Mouse (Mus musculus) megakaryocyte, embryonic 14.5 days (primary cell): ENCODE measurements at regions not wholly inside any gene's neighbourhood (a gene's known extent, or its start where the extent isn't known, plus 50 kb on each side); places are given as distances from the start of the nearest gene placed in this dataset.

Experiments
- FLI1 ChIP-seq: IDR thresholded peaks from 2 replicates; pipeline ENCODE4 v1.6.1; 2012; ENCODE audit warnings: low read length, inconsistent platforms, mixed read lengths
- GATA1 ChIP-seq: IDR thresholded peaks from 3 replicates; pipeline ENCODE4 v1.6.1; 2012; ENCODE audit warnings: mixed read lengths, low read length, inconsistent platforms, borderline replicate concordance

DNA sequence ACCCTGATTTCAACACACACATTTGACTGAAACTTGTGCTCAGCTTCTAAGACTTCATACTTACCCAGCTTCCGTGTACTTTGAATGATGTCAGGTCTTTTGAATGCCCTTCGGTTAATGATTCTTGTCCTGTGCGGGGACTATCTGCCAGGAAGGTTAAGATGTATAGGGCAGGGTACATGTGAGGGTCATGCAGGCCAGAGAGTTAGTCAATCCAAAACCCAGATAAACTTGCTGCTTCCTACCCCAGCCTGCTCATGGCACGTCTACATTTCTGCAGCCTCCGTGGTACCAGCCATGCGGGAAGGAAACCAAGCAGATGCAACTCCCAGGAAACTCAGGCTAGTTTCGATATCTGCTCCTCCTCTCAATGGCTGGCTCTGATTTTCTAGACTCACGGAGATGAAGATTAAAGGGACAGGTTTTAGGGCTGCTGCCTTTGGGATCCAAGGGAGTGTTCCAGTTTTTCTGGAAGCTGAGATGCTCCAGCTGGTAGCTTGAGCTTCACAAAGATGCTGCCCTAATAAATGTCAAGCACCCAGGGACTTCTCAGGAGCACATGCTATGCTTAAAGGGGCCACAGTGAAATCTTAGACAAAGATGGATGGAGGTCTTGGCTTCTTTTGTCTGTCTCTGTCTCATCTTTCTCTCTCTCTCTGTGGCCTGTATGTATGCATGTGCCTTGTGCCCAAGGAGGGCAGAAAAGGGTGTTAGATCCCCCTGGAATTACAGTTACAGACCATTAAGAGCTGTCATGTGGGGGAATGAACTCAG, 159.4 kb downstream of the Pten start:
- TF ChIP-seq GATA1 (no peak), FLI1 (no peak)
